Mouse (Mus musculus): ENCODE measurements around the gene Cbx4. TPM values are rescaled to one million over a fixed set of nuclear protein-coding genes. Genes with fewer than 3 reads are reported as not detected.
A peak's percentile ranks its signal among the peaks of the same experiment; 100 is the strongest.

Gene Cbx4
- polyA plus RNA-seq, 1 experiment: 17.2 TPM

DNA sequence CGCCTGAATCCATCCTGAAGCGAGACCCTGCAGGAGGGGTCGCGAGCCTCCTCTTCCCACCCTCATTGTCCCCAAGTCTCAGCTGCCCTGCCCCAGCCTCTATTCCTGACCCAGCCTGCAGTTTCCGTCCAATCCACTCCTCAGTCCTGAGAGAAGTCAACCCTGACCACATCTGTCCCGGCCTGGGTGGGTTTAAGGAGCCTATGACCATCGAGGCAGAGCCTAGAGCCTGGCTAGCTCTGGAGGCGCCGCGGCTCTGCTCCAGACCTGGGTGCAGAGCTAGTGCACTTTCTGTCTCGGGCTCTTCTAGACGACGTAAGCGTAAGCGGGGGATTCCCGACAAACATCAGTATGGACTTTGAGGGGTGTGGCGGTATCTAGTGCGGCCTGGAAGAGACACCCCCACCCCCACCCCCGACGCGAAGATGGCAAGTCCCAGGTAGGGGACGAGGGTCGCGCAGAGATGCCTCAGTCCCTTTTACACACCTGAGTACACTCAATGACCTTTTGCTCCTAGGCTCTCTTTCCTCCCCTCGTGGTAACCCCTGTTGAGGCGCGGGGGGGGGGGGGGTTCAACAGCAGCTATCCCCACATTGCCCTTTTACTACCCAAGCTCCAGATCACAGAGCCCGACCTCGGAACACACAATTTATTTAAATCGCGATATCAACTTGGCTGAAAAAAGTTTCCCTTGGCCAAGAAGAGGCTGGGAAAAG lies 44.1 kb downstream of the Cbx4 start:
- H3K4me3 ChIP-seq (ENCODE audit: extremely low read depth, insufficient read depth, insufficient read length): peak overlapping the region; percentile 63; the same call in 1 of the 2 replicates
- peaks cover 30% of the 10 kb centered on the region for H3K4me1 ChIP-seq (ENCODE audit: control insufficient read depth, insufficient read depth, insufficient read length)
- peaks cover 8% of the 10 kb centered on the region; the same call in 1 of the 2 replicates for H3K36me3 ChIP-seq (ENCODE audit: control insufficient read depth, insufficient read depth, low read length)
- H3K27me3 ChIP-seq (ENCODE audit: control insufficient read depth, insufficient read depth, low read length): peaks cover 43% of the 10 kb centered on the region
- no peak for DNase-seq (ENCODE audit: low read depth in 1 of 2, low spot score in 2 of 2)
- no peak overlapping the region for H3K27ac ChIP-seq (ENCODE audit: insufficient read depth, low read length)
- TF ChIP-seq CTCF (IDR thresholded peaks at IDR 0.05; ENCODE audit: extremely low read depth, insufficient read depth, insufficient read length, insufficient replicate concordance): no peak
- TF ChIP-seq POLR2A (IDR thresholded peaks at IDR 0.05; ENCODE audit: low read depth, low read length): no peak
- 4% methylated on average over 31 of the region's 31 CpGs for WGBS

DNA sequence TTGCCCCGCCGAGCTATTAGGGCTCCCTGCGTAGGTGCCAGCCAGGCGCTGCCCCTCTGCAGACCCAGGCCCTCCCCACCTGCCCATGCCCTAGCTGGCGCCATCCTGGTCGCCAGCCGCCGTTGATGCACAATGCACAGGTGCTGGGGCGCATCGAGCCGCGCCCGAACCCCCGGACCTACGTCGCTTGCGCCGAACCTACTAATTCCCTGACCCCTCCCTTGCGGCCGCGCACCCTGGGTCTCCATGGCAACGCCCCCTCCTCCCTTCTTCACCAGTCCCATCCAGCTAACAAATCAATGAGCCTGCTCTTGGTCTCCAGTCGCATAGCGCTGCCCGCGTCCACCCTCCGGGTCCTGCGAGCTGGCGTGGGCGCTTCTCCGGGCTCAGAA lies 44.7 kb downstream of the Cbx4 start:
- Histone ChIP-seq H3K27ac (ENCODE audit: insufficient read depth, low read length) (no peak overlapping the region), H3K27me3 (ENCODE audit: control insufficient read depth, insufficient read depth, low read length) (peaks cover 38% of the 10 kb centered on the region), H3K36me3 (ENCODE audit: control insufficient read depth, insufficient read depth, low read length) (peaks cover 8% of the 10 kb centered on the region; the same call in 1 of the 2 replicates), H3K4me1 (ENCODE audit: control insufficient read depth, insufficient read depth, insufficient read length) (peaks cover 24% of the 10 kb centered on the region), H3K4me3 (ENCODE audit: extremely low read depth, insufficient read depth, insufficient read length) (peak overlapping the region; percentile 63)
- DNase-seq (ENCODE audit: low read depth in 1 of 2, low spot score in 2 of 2): no peak
- WGBS: under 1% methylated on average over 31 of the region's 31 CpGs
- TF ChIP-seq CTCF (IDR thresholded peaks at IDR 0.05; ENCODE audit: extremely low read depth, insufficient read depth, insufficient read length, insufficient replicate concordance): no peak
- no peak for TF ChIP-seq POLR2A (IDR thresholded peaks at IDR 0.05; ENCODE audit: low read depth, low read length)

DNA sequence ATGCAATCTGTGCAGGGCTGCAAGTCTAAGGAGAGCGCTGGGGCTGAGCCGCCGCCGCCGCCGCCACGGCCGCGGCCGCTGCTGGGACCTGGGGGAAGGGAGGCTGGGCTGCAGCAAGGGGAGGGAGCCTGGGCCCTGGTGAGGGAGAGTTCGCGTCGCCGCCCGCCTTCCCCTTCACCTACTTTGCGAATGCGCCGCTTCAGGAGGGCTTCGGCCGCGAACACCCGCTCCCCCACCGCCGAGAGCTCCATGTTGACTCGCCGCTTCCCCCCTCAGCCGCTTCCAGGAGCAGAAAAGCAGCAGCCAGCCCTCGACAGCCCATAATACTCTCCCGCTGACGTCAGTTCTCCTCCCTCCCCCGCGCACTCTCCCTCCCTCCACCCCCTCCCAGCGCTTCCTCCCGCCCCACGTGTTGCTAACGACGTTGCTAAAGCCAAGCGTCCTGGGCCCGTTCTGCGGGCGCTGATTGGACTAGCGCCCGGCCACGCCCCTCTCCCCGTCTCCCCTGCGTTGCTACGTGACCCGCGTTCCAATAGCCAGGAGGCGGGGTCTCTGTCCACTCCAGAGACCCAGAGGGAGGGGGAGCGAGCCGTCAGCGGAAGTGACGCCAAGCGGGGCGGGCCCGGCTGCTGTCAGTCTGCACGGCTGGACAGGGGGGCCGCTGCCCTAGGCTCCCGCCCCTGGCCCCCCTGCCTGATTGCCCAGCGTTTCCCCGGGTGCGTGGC lies 45.3 kb downstream of the Cbx4 start, which contains the start of gene Cbx8:
Gene Cbx8 (minus strand): TSS at position 370 of the 725 bp plus-strand sequence.
- WGBS: under 1% methylated on average over 58 of the region's 63 CpGs
- Histone ChIP-seq H3K27me3 (ENCODE audit: control insufficient read depth, insufficient read depth, low read length) (peaks cover 37% of the 10 kb centered on the region), H3K27ac (ENCODE audit: insufficient read depth, low read length) (peak within 1 kb of the TSS; percentile 88), H3K4me1 (ENCODE audit: control insufficient read depth, insufficient read depth, insufficient read length) (peaks cover 23% of the 10 kb centered on the region), H3K4me3 (ENCODE audit: extremely low read depth, insufficient read depth, insufficient read length) (peak within 1 kb of the TSS; percentile 83), H3K36me3 (ENCODE audit: control insufficient read depth, insufficient read depth, low read length) (peaks cover 8% of the 10 kb centered on the region; the same call in 1 of the 2 replicates)
- DNase-seq (ENCODE audit: low read depth in 1 of 2, low spot score in 2 of 2): peak; percentile 99
- no peak for TF ChIP-seq CTCF (IDR thresholded peaks at IDR 0.05; ENCODE audit: extremely low read depth, insufficient read depth, insufficient read length, insufficient replicate concordance)
- TF ChIP-seq POLR2A (IDR thresholded peaks at IDR 0.05; ENCODE audit: low read depth, low read length): peak; percentile 74

DNA sequence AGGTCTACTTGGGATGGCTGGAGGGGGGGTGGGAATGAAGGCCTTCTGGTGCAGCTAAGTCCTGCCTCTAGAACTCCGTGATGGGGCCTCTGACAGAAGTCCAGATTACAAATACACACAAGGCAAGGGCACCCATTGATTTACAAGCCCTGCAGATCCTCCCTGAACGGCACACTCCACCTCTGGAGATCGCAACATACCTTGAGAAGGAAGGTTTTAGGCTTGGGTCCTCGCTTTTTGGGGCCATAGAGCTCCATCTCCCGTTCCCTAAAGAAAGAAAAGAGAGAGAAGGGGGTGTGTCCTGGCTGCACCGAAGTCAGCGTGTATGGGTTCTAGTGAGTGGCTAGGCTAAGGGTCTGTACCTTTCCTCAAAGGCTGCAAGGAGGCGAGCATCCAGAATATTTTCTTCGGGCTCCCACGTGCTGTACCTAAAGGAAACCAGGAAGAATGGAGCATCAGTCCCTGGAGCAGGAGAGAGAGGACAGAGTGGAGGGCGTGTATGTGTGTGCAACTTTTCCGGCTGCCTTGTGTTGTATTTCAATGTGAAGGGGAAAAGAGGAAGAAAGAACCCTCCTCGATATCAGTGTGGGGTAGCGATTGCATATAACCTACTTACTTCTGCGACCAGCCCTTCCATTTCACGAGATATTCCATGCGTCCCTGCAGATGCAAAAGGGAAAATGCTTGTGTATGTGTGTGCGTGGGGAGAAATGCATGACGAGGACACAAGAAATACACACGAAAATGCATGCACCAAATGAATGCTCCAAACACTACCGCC lies 46.1 kb downstream of the Cbx4 start:
- Histone ChIP-seq H3K27me3 (ENCODE audit: control insufficient read depth, insufficient read depth, low read length) (peaks cover 35% of the 10 kb centered on the region), H3K27ac (ENCODE audit: insufficient read depth, low read length) (no peak overlapping the region; the same call in 1 of the 2 replicates), H3K36me3 (ENCODE audit: control insufficient read depth, insufficient read depth, low read length) (peaks cover 8% of the 10 kb centered on the region; the same call in 1 of the 2 replicates), H3K4me3 (ENCODE audit: extremely low read depth, insufficient read depth, insufficient read length) (peak overlapping the region; percentile 83), H3K4me1 (ENCODE audit: control insufficient read depth, insufficient read depth, insufficient read length) (peaks cover 23% of the 10 kb centered on the region)
- WGBS: 18% methylated on average over 21 of the region's 21 CpGs
- no peak for TF ChIP-seq POLR2A (IDR thresholded peaks at IDR 0.05; ENCODE audit: low read depth, low read length)
- TF ChIP-seq CTCF (IDR thresholded peaks at IDR 0.05; ENCODE audit: extremely low read depth, insufficient read depth, insufficient read length, insufficient replicate concordance): no peak
- no peak for DNase-seq (ENCODE audit: low read depth in 1 of 2, low spot score in 2 of 2)

DNA sequence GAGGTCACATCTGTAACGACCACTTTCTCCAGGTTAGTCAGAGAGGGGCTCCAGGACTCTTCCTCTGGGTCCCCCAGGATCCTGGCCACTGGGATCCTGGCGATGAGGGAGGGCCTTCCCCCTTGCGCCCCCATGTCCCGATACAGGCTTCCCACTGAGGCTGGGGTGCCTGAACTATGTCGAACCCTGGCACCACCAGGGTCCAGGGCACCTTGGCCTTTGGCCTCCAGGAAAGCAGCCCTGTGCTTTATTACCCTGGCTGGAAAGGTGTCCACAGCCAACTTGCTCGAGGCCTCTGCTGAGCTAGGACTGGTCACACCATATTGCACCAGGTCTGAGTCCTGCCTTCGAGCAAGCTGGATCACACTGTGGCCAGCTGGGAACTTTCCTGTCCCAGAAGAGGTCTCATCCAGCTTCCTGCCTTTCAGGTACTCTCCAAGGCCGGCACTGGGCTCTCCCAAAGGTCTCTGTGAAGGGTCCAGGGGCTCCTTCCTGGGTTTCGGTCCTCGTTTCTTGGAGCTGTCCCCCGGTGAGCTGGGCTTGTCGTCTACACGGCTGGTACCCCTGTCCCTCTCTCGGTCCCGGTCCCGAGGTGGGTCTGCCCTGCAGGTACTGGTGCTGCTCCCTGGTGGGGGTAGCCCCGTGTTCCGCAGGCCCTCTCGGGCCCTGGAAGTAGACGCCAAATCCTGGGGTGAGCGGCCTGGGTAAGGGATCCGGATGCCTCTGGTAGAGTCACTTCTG lies 47.1 kb downstream of the Cbx4 start:
- TF ChIP-seq POLR2A (IDR thresholded peaks at IDR 0.05; ENCODE audit: low read depth, low read length) (no peak), CTCF (IDR thresholded peaks at IDR 0.05; ENCODE audit: extremely low read depth, insufficient read depth, insufficient read length, insufficient replicate concordance) (no peak)
- Histone ChIP-seq H3K27ac (ENCODE audit: insufficient read depth, low read length) (no peak overlapping the region), H3K27me3 (ENCODE audit: control insufficient read depth, insufficient read depth, low read length) (peaks cover 33% of the 10 kb centered on the region), H3K4me1 (ENCODE audit: control insufficient read depth, insufficient read depth, insufficient read length) (peaks cover 23% of the 10 kb centered on the region), H3K36me3 (ENCODE audit: control insufficient read depth, insufficient read depth, low read length) (peaks cover 8% of the 10 kb centered on the region; the same call in 1 of the 2 replicates), H3K4me3 (ENCODE audit: extremely low read depth, insufficient read depth, insufficient read length) (no peak overlapping the region)
- DNase-seq (ENCODE audit: low read depth in 1 of 2, low spot score in 2 of 2): no peak
- WGBS: 93% methylated on average over 22 of the region's 22 CpGs

Measured in spleen, adult 2 months (tissue).